Mouse (Mus musculus) liver, adult 2 months (tissue): ENCODE results near the gene Tob1.

ENCODE experiments used
- CTCF ChIP-seq: fragments of 200-500 bp; IDR thresholded peaks from 2 replicates; pipeline ENCODE4 v1.5.1; 2011; ENCODE audit warnings: low read depth, low read length, control low read depth
- POLR2A ChIP-seq: fragments of 200-500 bp; IDR thresholded peaks from 2 replicates; pipeline ENCODE4 v1.6.1; 2011; ENCODE audit warnings: low read length, control low read depth; ENCODE audit not compliant: insufficient read depth; ENCODE audit errors: extremely low read depth

- TF ChIP-seq CTCF (no peak), POLR2A (no peak)
Observed at GRCm38 (mm10) chr11:94229207-94229960, 18.1 kb downstream of the Tob1 start.
